Mouse (Mus musculus) brain, embryonic 14.5 days (tissue): ENCODE measurements around the gene Ube2e1.

Experiments
- CTCF ChIP-seq: fragments of 200-500 bp; IDR thresholded peaks from 2 replicates; pipeline ENCODE4 v1.5.1; 2012; ENCODE audit warnings: inconsistent platforms, mild to moderate bottlenecking, moderate library complexity, borderline replicate concordance; ENCODE audit not compliant: insufficient read depth, insufficient read length; ENCODE audit errors: extremely low read depth
- POLR2A ChIP-seq: fragments of 200-500 bp; IDR thresholded peaks from 2 replicates; pipeline ENCODE4 v1.6.1; 2012; ENCODE audit warnings: mild to moderate bottlenecking, inconsistent platforms, borderline replicate concordance; ENCODE audit not compliant: poor library complexity, insufficient read depth, insufficient read length, severe bottlenecking; ENCODE audit errors: extremely low read depth

DNA sequence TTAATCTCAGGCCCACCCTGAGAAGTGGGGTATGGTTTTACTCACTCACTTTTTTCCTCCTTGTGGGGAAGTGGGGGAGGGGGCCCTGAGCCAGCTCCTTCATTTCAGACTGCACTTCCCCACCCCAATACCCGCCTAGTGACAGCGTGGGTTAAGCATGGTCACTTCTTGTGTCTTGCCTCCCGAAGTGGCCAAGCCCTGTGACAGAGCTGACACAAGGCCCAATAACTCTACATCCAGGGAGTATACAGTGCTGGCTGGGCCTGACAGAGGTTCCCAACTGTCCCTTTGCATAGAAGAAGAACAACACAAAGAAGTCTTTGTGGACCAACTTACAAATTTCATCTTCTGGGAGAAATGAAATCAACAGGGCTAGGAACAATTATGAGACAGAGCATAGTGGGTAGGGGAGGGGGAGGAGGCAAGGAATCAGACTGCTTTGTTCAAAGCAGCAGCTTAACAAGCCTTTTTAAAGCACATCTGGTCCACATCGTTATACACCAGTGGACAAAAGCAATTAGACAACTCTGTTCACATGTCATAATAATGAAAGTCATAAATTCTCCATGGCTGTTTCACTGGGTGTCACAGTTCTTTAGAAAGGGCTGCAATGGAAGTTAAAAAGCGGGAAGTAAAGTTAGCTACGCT, 42.2 kb upstream of the Ube2e1 start:
- no peak for TF ChIP-seq CTCF
- TF ChIP-seq POLR2A: no peak
